In genomic region chr8:78584011-78584776, GRCm38 (mm10) we compare ENCODE assay signal across 29 mouse cellular contexts.
DNase-seq lines count a peak whose midpoint lies in the region; ATAC-seq and TF ChIP-seq lines count a peak whose summit lies in the region.
"Had no signal": no experiment of that assay in that cellular context is flagged by ENCODE, and none has a peak within 500 bp of the region (broad histone marks: within the 10 kb centered on the region; RNA-seq: fewer than 3 reads in every experiment).

No protein-coding gene starts in this region.

- no peak overlapping the region for H3K4me2 ChIP-seq in lung, embryonic 14.5 days
- peak overlapping the region; percentile 42 for H3K4me2 ChIP-seq in myocyte (ENCODE audit: low read depth)
- H3K4me2 ChIP-seq: embryonic facial prominence, embryonic 15.5 days; hindbrain, embryonic 12.5 days; intestine, embryonic 15.5 days; limb, embryonic 12.5 days; liver, embryonic 15.5 days; midbrain, embryonic 13.5 days had no signal

- no peak overlapping the region for H3K4me3 ChIP-seq in heart, embryonic 10.5 days
- no peak overlapping the region for H3K4me3 ChIP-seq in lung, embryonic 14.5 days (ENCODE audit: low read depth, low read length)
- no peak overlapping the region for H3K4me3 ChIP-seq in ES-E14 (ENCODE audit: insufficient read depth in 1 of 2, low read depth in 1 of 2, low read length in 2 of 2, poor library complexity in 1 of 2, severe bottlenecking in 1 of 2)
- H3K4me3 ChIP-seq in myocyte = no peak overlapping the region
- H3K4me3 ChIP-seq: embryonic facial prominence, embryonic 10.5 days; embryonic facial prominence, embryonic 15.5 days; hindbrain, embryonic 12.5 days; intestine, embryonic 15.5 days; layer of hippocampus, adult 2 months; left cerebral cortex, adult 2 months; limb, embryonic 12.5 days; liver, embryonic 15.5 days; midbrain, embryonic 13.5 days had no signal

- intact Hi-C loops in heart, postnatal 14 days (cut with DNase I) = no loop called here

- peaks cover 10% of the 10 kb centered on the region for H3K4me1 ChIP-seq in heart, embryonic 10.5 days
- peaks cover 11% of the 10 kb centered on the region for H3K4me1 ChIP-seq in lung, embryonic 14.5 days (ENCODE audit: insufficient read depth)
- peaks cover 3% of the 10 kb centered on the region in 2 experiments; a peak in 2 of 4 replicates for H3K4me1 ChIP-seq in ES-E14 (ENCODE audit: control insufficient read depth in 2 of 2, insufficient read depth in 2 of 2, low read length in 2 of 2, poor library complexity in 1 of 2)
- H3K4me1 ChIP-seq: liver, embryonic 15.5 days had no signal

- in situ Hi-C loops in ES-E14 (cut with MboI; ENCODE audit: low sequenced_read_pairs in 2 of 2, unreplicated experiment in 2 of 2) = no loop called here

- no peak for TF ChIP-seq POLR2A in myocyte (IDR thresholded peaks at IDR 0.05; ENCODE audit: insufficient read length, low read depth)

- no peaks in the 10 kb centered on the region for H3K9me3 ChIP-seq in heart, embryonic 10.5 days
- H3K9me3 ChIP-seq in lung, embryonic 14.5 days (ENCODE audit: low read depth, low read length) = no peaks in the 10 kb centered on the region
- H3K9me3 ChIP-seq in ES-E14 (ENCODE audit: control insufficient read depth, insufficient read depth, low read depth, low read length) = no peaks in the 10 kb centered on the region
- H3K9me3 ChIP-seq: embryonic facial prominence, embryonic 10.5 days; embryonic facial prominence, embryonic 15.5 days; hindbrain, embryonic 12.5 days; intestine, embryonic 15.5 days; limb, embryonic 12.5 days; liver, embryonic 15.5 days; midbrain, embryonic 13.5 days had no signal

- H3K9ac ChIP-seq in lung, embryonic 14.5 days = no peak overlapping the region
- H3K9ac ChIP-seq in ES-E14 (ENCODE audit: insufficient read depth, low read depth, low read length, poor library complexity, severe bottlenecking) = 0 out of 2 replicates have a peak overlapping the region, but pooled peaks have one; percentile 14
- H3K9ac ChIP-seq: embryonic facial prominence, embryonic 15.5 days; hindbrain, embryonic 12.5 days; intestine, embryonic 15.5 days; limb, embryonic 12.5 days; liver, embryonic 15.5 days; midbrain, embryonic 13.5 days had no signal

- no peaks in the 10 kb centered on the region for H3K27me3 ChIP-seq in heart, embryonic 10.5 days (ENCODE audit: insufficient read depth, poor library complexity, severe bottlenecking)
- no peaks in the 10 kb centered on the region for H3K27me3 ChIP-seq in lung, embryonic 14.5 days (ENCODE audit: insufficient read depth, low read length)
- H3K27me3 ChIP-seq in myocyte (ENCODE audit: control insufficient read depth, insufficient read depth, insufficient read length) = no peaks in the 10 kb centered on the region
- H3K27me3 ChIP-seq: embryonic facial prominence, embryonic 15.5 days; hindbrain, embryonic 12.5 days; intestine, embryonic 15.5 days; limb, embryonic 12.5 days; liver, embryonic 15.5 days; midbrain, embryonic 13.5 days; Patski had no signal

- H3K27ac ChIP-seq in heart, embryonic 10.5 days = peak overlapping the region; percentile 42; the same call in 1 of the 2 replicates
- H3K27ac ChIP-seq in lung, embryonic 14.5 days (ENCODE audit: low read depth) = no peak overlapping the region; the same call in 1 of the 2 replicates
- peak overlapping the region; percentile 87 for H3K27ac ChIP-seq in ES-E14 (ENCODE audit: insufficient read depth, low read depth, low read length, poor library complexity, severe bottlenecking)
- H3K27ac ChIP-seq: embryonic facial prominence, embryonic 10.5 days; embryonic facial prominence, embryonic 15.5 days; hindbrain, embryonic 12.5 days; hindbrain, postnatal 0 days; intestine, embryonic 15.5 days; layer of hippocampus, adult 2 months; left cerebral cortex, adult 2 months; liver, embryonic 15.5 days; macrophage; midbrain, embryonic 13.5 days had no signal

- peak; percentile 11; the same call in 1 of the 2 replicates for ATAC-seq in lung, embryonic 14.5 days (ENCODE audit: insufficient read depth)
- no peak for ATAC-seq in erythroid progenitor cell, adult 5-6 weeks (replicated peaks; ENCODE audit: low FRiP score, poor library complexity, severe bottlenecking)
- ATAC-seq: hindbrain, postnatal 0 days; midbrain, embryonic 13.5 days had no signal

- peak; percentile 47 for DNase-seq in heart, embryonic 10.5 days (ENCODE audit: low spot score)
- no peak for DNase-seq in heart, postnatal 14 days
- DNase-seq in lung, embryonic 14.5 days = no peak
- DNase-seq in lung, postnatal 14 days = no peak
- DNase-seq in ES-E14 (ENCODE audit: low read depth, low spot score) = peak; percentile 48
- DNase-seq: adrenal gland, postnatal 25 days; B cell, adult 2 months; cerebellum, adult 18-20 months; cerebellum, postnatal 14 days; gastrocnemius, postnatal 36 days; kidney, adult 2 months; kidney, postnatal 36 days; right cerebral cortex, postnatal 4 days; thymus, adult 2 months; thymus, postnatal 36 days had no signal

- H3K36me3 ChIP-seq in heart, embryonic 10.5 days = no peaks in the 10 kb centered on the region
- 0 out of 2 replicates have a peak, but pooled peaks cover 2% of the 10 kb centered on the region for H3K36me3 ChIP-seq in lung, embryonic 14.5 days (ENCODE audit: insufficient read depth)
- no peaks in the 10 kb centered on the region; the same call in none of the 2 replicates for H3K36me3 ChIP-seq in ES-E14 (ENCODE audit: control insufficient read depth, insufficient read depth, low read length, poor library complexity, severe bottlenecking)
- no peaks in the 10 kb centered on the region for H3K36me3 ChIP-seq in myocyte (ENCODE audit: control insufficient read depth, insufficient read depth)
- H3K36me3 ChIP-seq: embryonic facial prominence, embryonic 10.5 days; embryonic facial prominence, embryonic 15.5 days; hindbrain, embryonic 12.5 days; intestine, embryonic 15.5 days; limb, embryonic 12.5 days; liver, embryonic 15.5 days; midbrain, embryonic 13.5 days had no signal

- WGBS in heart, embryonic 10.5 days = 74% methylated on average over 5 of the region's 5 CpGs
- WGBS in lung, embryonic 14.5 days = 76% methylated on average over 5 of the region's 5 CpGs

- no peak for TF ChIP-seq CTCF in lung, embryonic 14.5 days (IDR thresholded peaks at IDR 0.05; ENCODE audit: low read depth)

- peaks cover 3% of the 10 kb centered on the region for H3K79me2 ChIP-seq in myocyte (ENCODE audit: control insufficient read depth, insufficient read depth)

- H3ac ChIP-seq in myocyte (ENCODE audit: control insufficient read depth, insufficient read length) = no peak overlapping the region

TF ChIP-seq in ES-E14, 5 proteins besides CTCF, POLR2A, EP300 and RAD21:
- TF ChIP-seq MAFK (IDR thresholded peaks at IDR 0.05; ENCODE audit: insufficient read depth, low read depth, low read length) = no peak
- TF ChIP-seq HCFC1 (IDR thresholded peaks at IDR 0.05; ENCODE audit: borderline replicate concordance, insufficient read depth, low read length) = no peak
- no peak for TF ChIP-seq ZNF384 (IDR thresholded peaks at IDR 0.05; ENCODE audit: low read depth, low read length)
- TF ChIP-seq CHD2 (IDR thresholded peaks at IDR 0.05; ENCODE audit: low read depth, low read length) = no peak
- no peak for TF ChIP-seq ZC3H11A (IDR thresholded peaks at IDR 0.05; ENCODE audit: borderline replicate concordance, low read depth, low read length)

TF ChIP-seq in myocyte, 11 proteins besides CTCF, POLR2A, EP300 and RAD21:
- no peak for TF ChIP-seq E2F4 (IDR thresholded peaks at IDR 0.05; ENCODE audit: insufficient read depth)
- no peak for TF ChIP-seq REST (IDR thresholded peaks at IDR 0.05; ENCODE audit: insufficient read depth, insufficient read length)
- TF ChIP-seq SRF (IDR thresholded peaks at IDR 0.05; ENCODE audit: control insufficient read depth, insufficient read length, low read depth) = no peak
- no peak for TF ChIP-seq MYOG (IDR thresholded peaks at IDR 0.05; ENCODE audit: control insufficient read depth in 1 of 3, insufficient read depth in 1 of 3, insufficient read length in 2 of 3, low read depth in 2 of 3)
- TF ChIP-seq MAX (IDR thresholded peaks at IDR 0.05; ENCODE audit: low read depth) = no peak
- TF ChIP-seq POLR2AphosphoS2 (IDR thresholded peaks at IDR 0.05; ENCODE audit: insufficient read length, low read depth) = no peak
- no peak for TF ChIP-seq CEBPB (IDR thresholded peaks at IDR 0.05; ENCODE audit: insufficient read depth, poor library complexity, severe bottlenecking)
- TF ChIP-seq MYOD1 (IDR thresholded peaks at IDR 0.05; ENCODE audit: control insufficient read depth in 1 of 3, insufficient read length in 2 of 3, low read depth in 2 of 3) = no peak
- no peak for TF ChIP-seq USF1 (IDR thresholded peaks at IDR 0.05; ENCODE audit: low read depth)
- no peak for TF ChIP-seq TCF12 (IDR thresholded peaks at IDR 0.05; ENCODE audit: insufficient read depth, poor library complexity, severe bottlenecking)
- no peak for TF ChIP-seq TCF3 (IDR thresholded peaks at IDR 0.05; ENCODE audit: insufficient read length, low read depth)

Comparison
In these comparisons a context has a peak if more than half of its experiments do, and no peak if none do; other contexts are left out.
1. DNase-seq: peak in heart, embryonic 10.5 days (single experiment) and ES-E14 (single experiment); none in heart, postnatal 14 days (0 of 2), lung, embryonic 14.5 days (single experiment) and lung, postnatal 14 days (single experiment).